Mouse (Mus musculus) neural tube, embryonic 13.5 days (tissue): ENCODE data around the gene Vmn2r19. TPM values are rescaled to one million over a fixed set of nuclear protein-coding genes. Genes with fewer than 3 reads are reported as not detected.

Experiments used
- ATAC-seq: fragments of 200-750 bp; cut with Nextera tagmentation; 2 replicates; pipeline ENCODE4 v1.8.0; 2017; ENCODE audit warnings: low read depth, mild to moderate bottlenecking, moderate TSS enrichment, moderate library complexity
- H3K27ac ChIP-seq: fragments of 300-500 bp; sonication (generic); replicated peaks from 2 replicates; pipeline ENCODE4 v1.5.1; 2015; ENCODE audit warnings: moderate library complexity, mild to moderate bottlenecking, inconsistent platforms
- H3K27me3 ChIP-seq: fragments of 300-500 bp; sonication (generic); 2 replicates; pipeline ENCODE4 v1.6.1; 2015; ENCODE audit warnings: mild to moderate bottlenecking, inconsistent platforms
- H3K36me3 ChIP-seq: fragments of 300-500 bp; sonication (generic); 2 replicates; pipeline ENCODE4 v1.6.1; 2015; ENCODE audit warnings: mild to moderate bottlenecking, inconsistent platforms
- H3K4me1 ChIP-seq: fragments of 300-500 bp; sonication (generic); replicated peaks from 2 replicates; pipeline ENCODE4 v1.6.1; 2015; ENCODE audit warnings: inconsistent platforms
- H3K4me2 ChIP-seq: fragments of 300-500 bp; sonication (generic); 2 replicates; pipeline ENCODE4 v1.6.1; 2015; ENCODE audit warnings: inconsistent platforms, mild to moderate bottlenecking, moderate library complexity
- H3K4me3 ChIP-seq: fragments of 300-500 bp; sonication (generic); 2 replicates; pipeline ENCODE4 v1.5.1; 2015; ENCODE audit warnings: mild to moderate bottlenecking, inconsistent platforms
- H3K9ac ChIP-seq: fragments of 300-500 bp; sonication (generic); 2 replicates; pipeline ENCODE4 v1.6.1; 2015; ENCODE audit warnings: moderate library complexity, mild to moderate bottlenecking, inconsistent platforms
- H3K9me3 ChIP-seq: fragments of 300-500 bp; sonication (generic); 2 replicates; pipeline ENCODE4 v1.6.1; 2016; ENCODE audit warnings: inconsistent platforms
- WGBS: fragments of 180-500 bp; shearing (Covaris S2); methylation state at CpG from one replicate; pipeline ENCODE4 v1.1.7; 2015; 5-methylcytosine and 5-hydroxymethylcytosine counted together
- polyA plus RNA-seq: library from polyadenylated mRNA; unstranded; fragments of >200 nt; fragmentation: Nextera tagmentation; extraction: Ambion mirVana; gene quantifications from 2 replicates; pipeline ENCODE4 v1.2.1, GENCODE M21; 2015

Vmn2r19 gene
- polyA plus RNA-seq = not detected in 2 replicates

GRCm38 (mm10) chr6:123308033-123308432 lies at the start of gene Vmn2r19:
TSS of gene Vmn2r19 (plus strand) at chr6:123308333.
- no peak within 1 kb of the TSS for H3K27ac ChIP-seq
- no peaks in the 10 kb centered on the region for H3K27me3 ChIP-seq
- H3K36me3 ChIP-seq = no peaks in the 10 kb centered on the region
- no peak within 1 kb of the TSS for H3K4me3 ChIP-seq
- ATAC-seq = no peak
- H3K4me1 ChIP-seq = no peaks in the 10 kb centered on the region
- no peaks in the 10 kb centered on the region for H3K9me3 ChIP-seq
- no peak within 1 kb of the TSS for H3K4me2 ChIP-seq
- H3K9ac ChIP-seq = no peak within 1 kb of the TSS
- 86% methylated on average over 2 of the region's 2 CpGs for WGBS

GRCm38 (mm10) chr6:123258946-123259345 lies 49.2 kb upstream of the Vmn2r19 start:
- 77% methylated on average over 3 of the region's 3 CpGs for WGBS
- H3K4me3 ChIP-seq = no peak overlapping the region
- H3K4me2 ChIP-seq = no peak overlapping the region
- no peaks in the 10 kb centered on the region for H3K36me3 ChIP-seq
- H3K27me3 ChIP-seq = no peaks in the 10 kb centered on the region
- H3K27ac ChIP-seq = no peak overlapping the region
- H3K9me3 ChIP-seq = no peaks in the 10 kb centered on the region
- H3K9ac ChIP-seq = no peak overlapping the region
- H3K4me1 ChIP-seq = no peaks in the 10 kb centered on the region
- no peak for ATAC-seq

- H3K27me3 ChIP-seq = no peaks in the 10 kb centered on the region
- H3K4me1 ChIP-seq = no peaks in the 10 kb centered on the region
- no peak overlapping the region for H3K4me3 ChIP-seq
- no peak for ATAC-seq
- WGBS = 84% methylated on average over 4 of the region's 4 CpGs
- no peaks in the 10 kb centered on the region for H3K36me3 ChIP-seq
- no peak overlapping the region for H3K4me2 ChIP-seq
- H3K9ac ChIP-seq = no peak overlapping the region
- H3K9me3 ChIP-seq = no peaks in the 10 kb centered on the region
- H3K27ac ChIP-seq = no peak overlapping the region
Observed at GRCm38 (mm10) chr6:123259889-123260603, 48.1 kb upstream of the Vmn2r19 start.

- no peaks in the 10 kb centered on the region for H3K4me1 ChIP-seq
- H3K4me3 ChIP-seq = no peak overlapping the region
- no peaks in the 10 kb centered on the region for H3K27me3 ChIP-seq
- no peak for ATAC-seq
- H3K9ac ChIP-seq = no peak overlapping the region
- no peak overlapping the region for H3K27ac ChIP-seq
- WGBS = 93% methylated on average over 1 of the region's 1 CpGs
- H3K4me2 ChIP-seq = no peak overlapping the region
- H3K9me3 ChIP-seq = no peaks in the 10 kb centered on the region
- no peaks in the 10 kb centered on the region for H3K36me3 ChIP-seq
Observed at GRCm38 (mm10) chr6:123260868-123261267, 47.3 kb upstream of the Vmn2r19 start.

GRCm38 (mm10) chr6:123261555-123262161 lies 46.5 kb upstream of the Vmn2r19 start, which contains the start of gene Clec4d:
TSS of gene Clec4d (plus strand) at chr6:123262111.
- no peak within 1 kb of the TSS for H3K9ac ChIP-seq
- H3K4me3 ChIP-seq = no peak within 1 kb of the TSS
- no peaks in the 10 kb centered on the region for H3K9me3 ChIP-seq
- H3K4me2 ChIP-seq = no peak within 1 kb of the TSS
- no peaks in the 10 kb centered on the region for H3K27me3 ChIP-seq
- WGBS = 75% methylated on average over 4 of the region's 4 CpGs
- H3K4me1 ChIP-seq = no peaks in the 10 kb centered on the region
- H3K36me3 ChIP-seq = no peaks in the 10 kb centered on the region
- H3K27ac ChIP-seq = no peak within 1 kb of the TSS
- no peak for ATAC-seq

GRCm38 (mm10) chr6:123264194-123264593 lies 43.9 kb upstream of the Vmn2r19 start:
- Histone ChIP-seq H3K36me3 (no peaks in the 10 kb centered on the region), H3K4me2 (no peak overlapping the region), H3K4me3 (no peak overlapping the region), H3K27ac (no peak overlapping the region), H3K9ac (no peak overlapping the region), H3K27me3 (no peaks in the 10 kb centered on the region), H3K9me3 (no peaks in the 10 kb centered on the region), H3K4me1 (no peaks in the 10 kb centered on the region)
- 95% methylated on average over 3 of the region's 3 CpGs for WGBS
- ATAC-seq = no peak

GRCm38 (mm10) chr6:123265809-123266208 lies 42.3 kb upstream of the Vmn2r19 start:
- no peak overlapping the region for H3K4me2 ChIP-seq
- no peak overlapping the region for H3K9ac ChIP-seq
- no peaks in the 10 kb centered on the region for H3K4me1 ChIP-seq
- no peak overlapping the region for H3K27ac ChIP-seq
- H3K27me3 ChIP-seq = no peaks in the 10 kb centered on the region
- 93% methylated on average over 4 of the region's 4 CpGs for WGBS
- no peak overlapping the region for H3K4me3 ChIP-seq
- H3K9me3 ChIP-seq = 0 out of 2 replicates have a peak, but pooled peaks cover 2% of the 10 kb centered on the region
- ATAC-seq = no peak
- no peaks in the 10 kb centered on the region for H3K36me3 ChIP-seq

- 84% methylated on average over 5 of the region's 5 CpGs for WGBS
- Histone ChIP-seq H3K27ac (no peak overlapping the region), H3K27me3 (no peaks in the 10 kb centered on the region)
Observed at GRCm38 (mm10) chr6:123266945-123267344, 41.2 kb upstream of the Vmn2r19 start.

GRCm38 (mm10) chr6:123279443-123279842 lies 28.7 kb upstream of the Vmn2r19 start:
- 92% methylated on average over 2 of the region's 2 CpGs for WGBS
- ATAC-seq = no peak
- Histone ChIP-seq H3K4me2 (no peak overlapping the region), H3K4me1 (no peaks in the 10 kb centered on the region), H3K9ac (no peak overlapping the region), H3K9me3 (no peaks in the 10 kb centered on the region), H3K27ac (no peak overlapping the region), H3K4me3 (no peak overlapping the region), H3K36me3 (no peaks in the 10 kb centered on the region), H3K27me3 (no peaks in the 10 kb centered on the region)

More at GRCm38 (mm10) chr6:123266945-123267344, 41.2 kb upstream of the Vmn2r19 start:
- Histone ChIP-seq H3K9me3 (0 out of 2 replicates have a peak, but pooled peaks cover 2% of the 10 kb centered on the region), H3K9ac (no peak overlapping the region), H3K4me1 (no peaks in the 10 kb centered on the region), H3K4me3 (no peak overlapping the region), H3K4me2 (no peak overlapping the region), H3K36me3 (no peaks in the 10 kb centered on the region)
- no peak for ATAC-seq

- H3K4me3 ChIP-seq = no peak overlapping the region
- H3K27ac ChIP-seq = no peak overlapping the region
- H3K27me3 ChIP-seq = no peaks in the 10 kb centered on the region
- ATAC-seq = no peak
- H3K4me1 ChIP-seq = no peaks in the 10 kb centered on the region
- no peak overlapping the region for H3K9ac ChIP-seq
- 91% methylated on average over 2 of the region's 2 CpGs for WGBS
- H3K36me3 ChIP-seq = no peaks in the 10 kb centered on the region
- no peaks in the 10 kb centered on the region for H3K9me3 ChIP-seq
- no peak overlapping the region for H3K4me2 ChIP-seq
Observed at GRCm38 (mm10) chr6:123286311-123286710, 21.8 kb upstream of the Vmn2r19 start.

- Histone ChIP-seq H3K9ac (no peak overlapping the region), H3K4me2 (no peak overlapping the region), H3K36me3 (no peaks in the 10 kb centered on the region), H3K27ac (no peak overlapping the region), H3K4me1 (no peaks in the 10 kb centered on the region), H3K4me3 (no peak overlapping the region), H3K9me3 (no peaks in the 10 kb centered on the region), H3K27me3 (no peaks in the 10 kb centered on the region)
- no peak for ATAC-seq
- 87% methylated on average over 10 of the region's 10 CpGs for WGBS
Observed at GRCm38 (mm10) chr6:123288931-123289330, 19.2 kb upstream of the Vmn2r19 start.

GRCm38 (mm10) chr6:123289753-123290152 lies 18.4 kb upstream of the Vmn2r19 start, which contains the start of gene Clec4e:
TSS of gene Clec4e (minus strand) at chr6:123289870.
- Histone ChIP-seq H3K4me1 (no peaks in the 10 kb centered on the region), H3K9me3 (no peaks in the 10 kb centered on the region), H3K4me2 (no peak within 1 kb of the TSS), H3K4me3 (no peak within 1 kb of the TSS), H3K36me3 (no peaks in the 10 kb centered on the region), H3K27me3 (no peaks in the 10 kb centered on the region), H3K9ac (no peak within 1 kb of the TSS), H3K27ac (no peak within 1 kb of the TSS)
- ATAC-seq = no peak
- 89% methylated on average over 4 of the region's 4 CpGs for WGBS
